Mouse (Mus musculus): Measurements from ENCODE around the gene Ppfia1. TPM values are rescaled to one million over a fixed set of nuclear protein-coding genes. Genes with fewer than 3 reads are reported as not detected.

Ppfia1 gene
- polyA plus RNA-seq, 1 experiment from 2014 or later, result 41.5 TPM

DNA sequence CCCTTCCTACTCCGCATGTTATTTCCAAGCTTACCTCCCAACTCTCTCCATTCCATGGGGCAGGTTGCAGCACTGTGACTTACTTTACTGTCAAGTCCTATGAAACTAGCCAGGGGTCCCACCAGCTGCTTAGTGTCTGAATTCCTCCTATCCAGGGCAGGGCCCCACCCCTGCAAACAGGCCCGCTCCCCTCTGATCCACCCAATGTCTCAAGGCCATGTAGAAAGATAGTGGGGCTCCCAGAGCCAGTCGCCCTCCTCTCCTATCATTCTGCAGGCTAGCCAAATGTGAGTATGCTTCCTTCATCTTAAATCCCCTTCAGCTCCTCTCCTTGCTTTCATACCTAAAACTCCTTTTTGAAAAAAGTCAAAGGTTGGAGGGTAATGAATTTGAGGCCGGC is 44.4 kb downstream of the Ppfia1 start:
- H3K27ac ChIP-seq, result no peak overlapping the region
- 92% methylated on average over 4 of the region's 4 CpGs for WGBS
- no peak overlapping the region for H3K4me3 ChIP-seq
- no peaks in the 10 kb centered on the region for H3K9me3 ChIP-seq
- no peak for DNase-seq (ENCODE audit: extremely low spot score, low spot score)
- no peaks in the 10 kb centered on the region for H3K4me1 ChIP-seq
- H3K36me3 ChIP-seq (replicated peaks), result peaks cover 99% of the 10 kb centered on the region
- H3K27me3 ChIP-seq (ENCODE audit: poor library complexity, severe bottlenecking), result no peaks in the 10 kb centered on the region

DNA sequence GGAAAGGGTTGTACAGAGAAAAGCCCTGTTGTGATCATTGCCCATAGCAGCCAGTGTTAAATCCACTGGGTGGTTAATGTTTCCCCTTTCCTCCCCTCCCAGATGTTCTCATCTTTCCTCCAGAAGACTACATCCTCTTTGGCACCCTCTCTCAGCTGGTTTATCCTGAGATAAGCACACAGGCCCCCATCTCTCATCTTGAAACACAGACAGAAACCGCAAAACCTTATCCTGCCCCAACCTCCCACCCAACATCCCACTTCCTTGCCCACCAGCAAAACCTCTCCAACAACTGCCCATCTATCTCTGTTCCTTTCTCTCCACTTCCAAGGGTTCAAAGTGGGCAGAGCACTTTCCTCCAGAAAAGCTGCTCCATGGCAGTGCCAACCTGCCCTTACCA is 46.7 kb downstream of the Ppfia1 start:
- peaks cover 99% of the 10 kb centered on the region for H3K36me3 ChIP-seq (replicated peaks)

DNA sequence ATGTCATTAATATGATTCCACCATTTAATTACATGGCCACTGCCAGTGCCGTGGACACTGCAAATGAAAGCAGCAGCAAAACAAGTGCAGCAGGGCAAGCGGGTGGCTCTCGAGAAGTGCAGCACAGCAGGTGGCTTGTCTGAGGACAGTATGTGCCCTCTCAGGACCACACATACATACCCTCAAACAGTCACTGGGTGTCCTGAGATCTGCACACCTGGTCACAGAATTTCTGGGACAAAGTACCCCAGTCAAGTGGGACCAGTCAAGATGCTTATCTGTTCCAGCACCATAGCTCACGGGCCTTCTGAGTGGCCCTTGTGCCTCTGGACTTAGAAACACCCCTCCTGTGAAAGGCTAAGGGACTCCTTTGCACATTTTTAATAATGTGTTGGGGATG is 49.6 kb downstream of the Ppfia1 start:
- DNase-seq (ENCODE audit: extremely low spot score, low spot score), result no peak
- 90% methylated on average over 4 of the region's 4 CpGs for WGBS
- H3K36me3 ChIP-seq (replicated peaks), result peaks cover 97% of the 10 kb centered on the region

More for the DNA sequence above, 46.7 kb downstream of the Ppfia1 start:
- no peak for DNase-seq (ENCODE audit: extremely low spot score, low spot score)
- no peak overlapping the region for H3K4me3 ChIP-seq
- no peaks in the 10 kb centered on the region for H3K27me3 ChIP-seq (ENCODE audit: poor library complexity, severe bottlenecking)
- H3K4me1 ChIP-seq, result no peaks in the 10 kb centered on the region
- no peaks in the 10 kb centered on the region for H3K9me3 ChIP-seq
- WGBS, result 92% methylated on average over 1 of the region's 1 CpGs
- no peak overlapping the region for H3K27ac ChIP-seq

DNA sequence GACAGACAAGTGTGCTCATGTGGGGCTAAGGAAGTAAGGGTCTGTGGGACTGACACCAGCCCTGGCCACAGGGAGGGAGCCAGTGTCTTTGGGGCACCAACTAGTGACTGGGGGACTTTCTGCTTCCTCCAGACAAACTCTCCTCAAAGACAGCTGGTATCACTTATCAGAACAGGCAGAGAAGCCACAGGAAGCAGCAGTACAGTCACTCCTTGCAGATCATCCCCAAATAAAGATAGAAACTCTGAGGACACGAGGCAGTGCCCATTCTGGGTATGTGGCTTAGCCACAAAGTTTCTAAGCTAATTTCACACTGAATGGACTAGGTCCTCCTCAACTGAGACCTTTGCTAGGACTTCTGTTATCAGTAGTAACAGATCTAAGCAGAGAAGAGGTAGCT is 60.6 kb downstream of the Ppfia1 start:
- Histone ChIP-seq H3K4me1 (no peaks in the 10 kb centered on the region), H3K27ac (no peak overlapping the region), H3K4me3 (no peak overlapping the region), H3K36me3 (replicated peaks) (peaks cover 98% of the 10 kb centered on the region), H3K9me3 (no peaks in the 10 kb centered on the region), H3K27me3 (ENCODE audit: poor library complexity, severe bottlenecking) (no peaks in the 10 kb centered on the region)
- DNase-seq (ENCODE audit: extremely low spot score, low spot score), result no peak
- WGBS, result 79% methylated on average over 1 of the region's 1 CpGs

More for the DNA sequence above, 49.6 kb downstream of the Ppfia1 start:
- Histone ChIP-seq H3K4me1 (no peaks in the 10 kb centered on the region), H3K27me3 (ENCODE audit: poor library complexity, severe bottlenecking) (no peaks in the 10 kb centered on the region), H3K9me3 (no peaks in the 10 kb centered on the region), H3K4me3 (no peak overlapping the region), H3K27ac (no peak overlapping the region)

DNA sequence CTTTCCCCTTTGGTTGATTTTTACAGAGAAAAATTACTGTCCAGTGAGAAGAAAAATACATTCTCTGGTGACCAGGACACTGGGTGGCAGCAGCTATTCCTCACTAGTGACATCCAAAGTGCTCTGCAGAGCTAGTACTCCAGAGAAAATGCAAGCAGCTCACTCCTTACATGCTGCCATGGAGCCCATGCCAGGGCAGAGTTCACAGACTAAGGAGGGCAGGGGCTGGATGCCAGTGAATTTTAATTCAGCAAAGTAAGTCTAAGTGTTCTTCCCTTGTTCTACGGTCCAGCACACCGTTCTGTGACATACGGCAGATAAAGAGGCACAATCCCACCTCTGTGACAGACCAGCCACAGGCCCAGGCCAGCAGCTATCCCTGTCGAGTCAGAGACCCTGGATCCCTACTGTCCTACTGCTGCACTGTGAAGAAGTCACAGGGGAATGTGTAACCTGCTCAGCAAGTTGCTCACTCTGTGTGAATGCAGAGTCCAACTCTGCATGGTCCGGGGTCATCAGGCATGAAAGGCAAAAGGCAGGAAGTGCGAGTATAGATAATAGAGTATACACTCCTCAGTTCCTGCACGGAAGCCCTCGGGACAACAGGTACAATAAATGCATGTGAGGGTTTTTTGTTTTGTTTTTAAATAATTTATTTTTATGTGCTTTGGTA is 63.2 kb downstream of the Ppfia1 start:
- peaks cover 96% of the 10 kb centered on the region for H3K36me3 ChIP-seq (replicated peaks)

DNA sequence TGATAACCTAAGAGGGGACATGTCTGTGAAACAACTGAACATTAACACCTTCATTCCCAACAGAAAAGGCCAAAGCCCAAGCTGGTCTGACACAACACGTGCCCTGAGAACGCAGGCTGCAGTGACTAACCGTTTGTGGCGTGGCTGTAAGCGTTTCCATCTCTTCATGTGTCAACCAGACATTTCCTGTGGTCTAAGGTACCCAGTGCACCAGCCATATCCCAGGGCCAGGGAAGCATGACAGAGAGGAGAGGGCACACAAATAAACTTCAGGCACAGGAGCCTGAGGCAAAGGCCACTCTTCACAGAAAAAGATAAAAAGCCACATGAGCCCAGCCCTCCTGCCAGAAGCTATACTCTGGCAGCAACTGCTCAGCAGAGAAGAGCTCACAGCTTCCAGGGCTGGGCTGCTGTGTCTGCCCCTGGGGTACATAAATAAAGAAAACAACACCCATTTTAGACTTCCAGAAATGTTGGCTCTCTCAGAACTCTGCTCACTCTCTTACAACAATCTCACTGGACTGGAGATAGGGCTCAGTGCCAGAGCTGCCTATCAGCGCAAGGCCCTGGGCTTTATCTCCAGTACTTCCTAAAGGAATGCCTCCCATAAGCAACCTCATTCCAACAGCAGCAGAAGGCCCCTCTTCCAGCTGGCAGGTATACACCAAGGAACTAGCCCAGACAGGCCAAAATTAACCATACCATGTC is 64.3 kb downstream of the Ppfia1 start:
- WGBS, result 94% methylated on average over 6 of the region's 6 CpGs
- no peaks in the 10 kb centered on the region for H3K27me3 ChIP-seq (ENCODE audit: poor library complexity, severe bottlenecking)
- DNase-seq (ENCODE audit: extremely low spot score, low spot score), result no peak
- H3K9me3 ChIP-seq, result no peaks in the 10 kb centered on the region
- no peaks in the 10 kb centered on the region for H3K4me1 ChIP-seq
- no peak overlapping the region for H3K27ac ChIP-seq
- peaks cover 96% of the 10 kb centered on the region for H3K36me3 ChIP-seq (replicated peaks)
- H3K4me3 ChIP-seq, result no peak overlapping the region

More for the DNA sequence above, 63.2 kb downstream of the Ppfia1 start:
- WGBS, result 92% methylated on average over 8 of the region's 8 CpGs
- Histone ChIP-seq H3K27me3 (ENCODE audit: poor library complexity, severe bottlenecking) (no peaks in the 10 kb centered on the region), H3K4me1 (no peaks in the 10 kb centered on the region), H3K27ac (no peak overlapping the region), H3K4me3 (no peak overlapping the region), H3K9me3 (no peaks in the 10 kb centered on the region)
- DNase-seq (ENCODE audit: extremely low spot score, low spot score), result no peak

DNA sequence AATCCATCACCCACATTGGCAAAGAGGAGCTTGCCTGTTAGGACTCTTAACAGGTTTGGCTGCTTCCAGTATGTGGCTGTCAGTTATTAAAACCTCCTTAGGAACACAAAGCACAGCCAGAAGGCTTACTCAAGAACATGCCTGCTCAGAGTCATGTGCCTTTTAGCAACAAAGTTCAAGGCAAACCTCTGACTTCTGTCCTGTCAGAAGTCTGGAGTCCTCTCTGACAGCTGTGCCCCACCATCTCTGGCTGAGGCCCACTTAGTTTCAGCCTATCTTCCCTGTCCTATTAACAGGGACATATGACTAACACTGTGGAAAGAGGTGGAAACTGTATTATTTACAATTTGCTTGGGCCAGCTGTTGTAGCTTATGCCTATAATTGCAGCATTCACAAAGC is 73.2 kb downstream of the Ppfia1 start:
- DNase-seq (ENCODE audit: extremely low spot score, low spot score), result no peak
- Histone ChIP-seq H3K36me3 (replicated peaks) (peaks cover 92% of the 10 kb centered on the region), H3K4me1 (no peaks in the 10 kb centered on the region)

DNA sequence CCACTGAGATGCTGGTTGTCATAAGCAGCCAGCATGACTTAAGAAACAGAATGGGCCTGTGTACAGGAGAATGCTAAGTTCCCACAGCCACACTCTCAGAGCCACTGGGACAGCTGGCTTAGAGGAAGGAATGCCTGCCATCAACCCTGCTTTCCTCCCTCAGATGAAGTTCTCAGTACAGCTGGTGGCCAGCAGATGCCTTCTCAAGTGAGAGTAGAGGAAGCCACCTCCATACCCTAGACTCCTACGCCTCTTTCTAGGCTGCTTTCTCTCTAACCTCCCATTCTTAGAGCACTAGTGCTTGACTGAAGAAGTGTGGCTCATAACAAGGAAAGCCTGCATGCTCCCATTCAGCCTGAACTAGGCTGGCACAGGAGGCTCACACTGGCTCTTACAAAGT is 74.0 kb downstream of the Ppfia1 start:
- no peak for DNase-seq (ENCODE audit: extremely low spot score, low spot score)
- Histone ChIP-seq H3K36me3 (replicated peaks) (peaks cover 85% of the 10 kb centered on the region), H3K4me1 (no peaks in the 10 kb centered on the region), H3K27ac (no peak overlapping the region), H3K9me3 (no peaks in the 10 kb centered on the region), H3K27me3 (ENCODE audit: poor library complexity, severe bottlenecking) (no peaks in the 10 kb centered on the region), H3K4me3 (no peak overlapping the region)
- 92% methylated on average over 1 of the region's 1 CpGs for WGBS

More for the DNA sequence above, 73.2 kb downstream of the Ppfia1 start:
- no peaks in the 10 kb centered on the region for H3K9me3 ChIP-seq
- H3K4me3 ChIP-seq, result no peak overlapping the region
- no peak overlapping the region for H3K27ac ChIP-seq
- H3K27me3 ChIP-seq (ENCODE audit: poor library complexity, severe bottlenecking), result no peaks in the 10 kb centered on the region

DNA sequence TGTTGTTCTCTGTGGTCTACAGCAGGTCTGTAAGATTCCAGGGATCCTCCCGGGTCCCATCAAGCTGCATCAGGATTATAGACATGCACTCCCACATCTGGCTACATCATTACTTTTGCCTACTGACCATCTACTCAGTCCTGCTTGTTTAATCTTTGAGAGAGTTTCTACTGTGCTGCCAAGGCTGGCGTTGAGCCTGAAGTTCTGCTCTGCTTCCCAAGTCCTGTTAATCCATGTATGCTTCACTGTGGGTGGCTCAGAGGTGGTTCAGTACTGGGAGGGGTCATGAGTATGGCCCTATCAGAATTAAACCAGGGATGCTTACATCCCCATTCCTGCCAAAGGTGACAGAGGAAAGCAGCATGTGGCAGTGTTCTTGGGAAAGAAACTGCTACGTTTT is 77.8 kb downstream of the Ppfia1 start:
- no peak overlapping the region for H3K4me3 ChIP-seq

DNA sequence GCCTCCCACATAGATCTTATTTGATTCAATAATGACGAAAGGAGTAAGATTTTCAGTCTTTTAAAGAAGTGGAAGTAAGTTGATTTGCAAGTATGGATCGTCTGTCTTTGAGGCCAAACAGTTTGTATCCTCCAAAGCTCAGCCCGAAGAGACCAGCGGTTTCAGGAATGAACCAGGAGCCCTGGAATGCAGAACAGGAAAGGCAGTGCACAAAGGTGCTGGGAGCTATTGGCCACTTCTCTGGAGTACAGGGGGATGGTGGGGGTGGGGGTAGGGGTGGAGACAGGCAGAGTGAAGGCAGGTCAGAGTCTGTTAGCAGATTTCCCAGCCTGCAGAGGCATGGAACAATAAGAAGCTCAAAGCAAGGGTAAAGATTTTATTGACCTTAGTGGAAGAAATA is 80.0 kb downstream of the Ppfia1 start:
- no peak overlapping the region for H3K4me3 ChIP-seq
- H3K4me1 ChIP-seq, result peaks cover 25% of the 10 kb centered on the region
- no peaks in the 10 kb centered on the region for H3K27me3 ChIP-seq (ENCODE audit: poor library complexity, severe bottlenecking)
- H3K36me3 ChIP-seq (replicated peaks), result peaks cover 30% of the 10 kb centered on the region
- 68% methylated on average over 4 of the region's 4 CpGs for whole genome bisulfite sequencing
- H3K27ac ChIP-seq, result no peak overlapping the region
- DNase-seq (ENCODE audit: extremely low spot score, low spot score), result no peak
- H3K9me3 ChIP-seq, result no peaks in the 10 kb centered on the region

More for the DNA sequence above, 77.8 kb downstream of the Ppfia1 start:
- Histone ChIP-seq H3K9me3 (no peaks in the 10 kb centered on the region), H3K36me3 (replicated peaks) (peaks cover 47% of the 10 kb centered on the region), H3K27ac (no peak overlapping the region), H3K27me3 (ENCODE audit: poor library complexity, severe bottlenecking) (no peaks in the 10 kb centered on the region), H3K4me1 (peaks cover 5% of the 10 kb centered on the region)
- WGBS, result 83% methylated on average over 3 of the region's 3 CpGs
- no peak for DNase-seq (ENCODE audit: extremely low spot score, low spot score)

DNA sequence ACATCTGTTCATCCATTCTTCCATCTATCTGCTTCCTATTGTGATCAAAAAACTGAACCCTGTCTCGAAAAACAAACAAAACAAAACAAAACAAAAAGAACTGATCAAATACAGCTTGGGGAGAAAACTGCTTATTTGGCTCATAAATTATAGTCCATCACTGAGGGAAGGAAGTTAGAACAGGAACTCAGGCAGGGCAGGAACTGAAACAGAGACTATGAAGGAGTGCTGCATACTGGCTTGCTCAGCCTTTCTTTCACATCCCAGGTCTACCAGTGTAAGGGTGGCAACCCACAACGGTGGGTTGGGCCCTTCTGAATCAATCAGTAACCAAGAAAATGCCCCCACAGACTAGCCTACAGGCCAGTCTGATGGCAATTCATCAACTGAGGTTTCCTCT is 82.4 kb downstream of the Ppfia1 start:
- H3K27me3 ChIP-seq (ENCODE audit: poor library complexity, severe bottlenecking), result no peaks in the 10 kb centered on the region
- peaks cover 26% of the 10 kb centered on the region for H3K36me3 ChIP-seq (replicated peaks)
- H3K9me3 ChIP-seq, result no peaks in the 10 kb centered on the region
- peak overlapping the region; percentile 93 for H3K27ac ChIP-seq
- 82% methylated on average over 2 of the region's 2 CpGs for WGBS
- peak overlapping the region; percentile 94 for H3K4me3 ChIP-seq
- H3K4me1 ChIP-seq, result peaks cover 31% of the 10 kb centered on the region
- no peak for DNase-seq (ENCODE audit: extremely low spot score, low spot score)

DNA sequence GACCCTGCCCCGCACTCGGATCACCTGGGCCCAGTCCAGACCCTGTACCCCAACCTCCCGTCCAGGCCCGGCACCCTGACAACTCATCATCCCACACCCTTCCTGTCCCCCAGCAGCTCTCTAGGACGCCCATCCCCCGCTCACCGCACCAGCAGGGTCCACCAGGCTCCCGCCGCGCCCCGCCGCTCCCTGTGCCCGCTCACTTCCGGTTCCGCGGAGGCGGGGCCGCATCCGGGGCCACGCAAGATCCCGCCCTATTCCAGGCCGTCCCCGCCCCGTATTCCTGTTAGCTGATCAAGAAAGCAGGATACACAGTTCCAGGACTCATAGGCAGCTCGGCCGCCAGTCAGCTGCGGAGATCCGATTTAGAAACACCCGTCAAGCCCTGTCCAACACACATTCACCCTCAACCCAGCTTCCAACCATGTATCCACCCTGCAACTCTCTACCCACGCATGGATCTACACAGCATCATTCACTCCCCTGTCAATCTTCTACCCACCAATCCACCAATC is 82.9 kb downstream of the Ppfia1 start, which contains the start of gene Cttn:
Gene Cttn, minus strand, starts transcription at position 465 of the 515 bp plus-strand sequence.
- Histone ChIP-seq H3K9me3 (no peaks in the 10 kb centered on the region), H3K36me3 (replicated peaks) (peaks cover 26% of the 10 kb centered on the region), H3K27ac (peak within 1 kb of the TSS; percentile 93), H3K4me3 (peak within 1 kb of the TSS; percentile 94), H3K4me1 (peaks cover 31% of the 10 kb centered on the region), H3K27me3 (ENCODE audit: poor library complexity, severe bottlenecking) (no peaks in the 10 kb centered on the region)
- WGBS, result under 1% methylated on average over 30 of the region's 30 CpGs
- peak; percentile 88 for DNase-seq (ENCODE audit: extremely low spot score, low spot score)

DNA sequence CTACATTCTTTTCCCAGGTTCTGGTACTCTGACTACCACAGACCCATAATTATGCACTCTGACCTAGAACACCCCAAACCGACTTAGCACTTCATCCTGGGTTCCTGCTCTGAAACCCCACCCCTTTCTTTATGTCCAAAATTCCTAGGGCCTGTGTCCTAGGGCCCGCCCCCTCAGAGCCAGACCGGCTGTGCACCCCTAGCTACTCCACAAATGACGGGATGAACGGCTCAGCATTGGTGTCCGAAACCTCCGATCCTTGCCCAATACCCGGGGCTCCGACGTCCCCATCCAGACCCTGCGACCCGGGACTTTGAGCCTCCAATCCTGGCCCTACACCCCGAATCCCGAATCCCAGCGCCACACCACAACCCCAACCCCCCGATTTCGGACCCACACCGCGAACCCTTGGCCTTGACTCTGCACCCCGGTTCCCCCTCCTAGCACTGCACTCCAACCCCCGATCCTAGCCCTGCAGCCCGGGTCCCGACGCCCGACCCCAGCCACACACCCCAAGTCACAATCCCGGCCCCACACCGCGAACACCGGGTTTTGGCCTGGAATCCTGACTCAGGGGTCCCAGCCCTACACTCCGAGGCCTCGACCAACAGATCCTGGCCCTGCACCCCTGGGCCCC is 83.5 kb downstream of the Ppfia1 start:
- Histone ChIP-seq H3K9me3 (no peaks in the 10 kb centered on the region), H3K27ac (peak overlapping the region; percentile 93), H3K36me3 (replicated peaks) (peaks cover 29% of the 10 kb centered on the region), H3K4me1 (peaks cover 31% of the 10 kb centered on the region), H3K27me3 (ENCODE audit: poor library complexity, severe bottlenecking) (no peaks in the 10 kb centered on the region), H3K4me3 (peak overlapping the region; percentile 94)
- 2% methylated on average over 31 of the region's 31 CpGs for WGBS
- no peak for DNase-seq (ENCODE audit: extremely low spot score, low spot score)

Measured in forebrain, embryonic 10.5 days (tissue).